Comparison of ENCODE assay signal across 7 mouse cellular contexts in the genomic region with DNA sequence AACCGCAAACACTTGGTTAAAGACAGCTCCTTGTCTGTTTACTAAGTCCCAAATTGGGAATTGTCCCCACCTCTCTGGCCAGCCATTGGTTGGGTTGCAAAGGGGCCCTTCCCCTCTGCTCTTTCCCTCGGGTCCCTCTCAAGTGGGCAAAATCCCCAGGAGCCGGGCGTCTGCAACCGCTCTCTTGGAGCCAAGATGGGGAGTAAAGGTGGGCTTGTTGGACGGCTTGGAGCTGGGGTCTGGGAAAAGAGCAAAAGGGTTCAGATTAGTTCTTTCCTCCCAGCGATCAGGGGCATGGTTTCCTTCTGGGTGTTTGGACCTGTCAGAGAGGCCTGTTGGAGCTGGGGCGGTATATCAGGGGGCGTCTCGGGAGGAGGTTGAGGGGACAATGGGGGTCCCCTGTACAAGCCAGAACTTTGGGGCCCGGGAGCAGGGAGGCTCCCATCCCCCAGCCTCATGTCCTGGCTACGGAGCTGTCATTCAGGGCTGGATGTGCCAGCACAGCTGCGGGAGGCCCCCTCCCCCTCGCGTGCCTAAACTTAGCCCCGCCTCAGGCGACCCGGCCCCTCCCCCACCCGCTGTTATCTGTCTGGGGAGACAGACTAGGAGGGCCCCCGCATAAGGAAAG. TPM values are rescaled to one million over a fixed set of nuclear protein-coding genes. Genes with fewer than 3 reads are reported as not detected.
DNase-seq lines count a peak whose midpoint lies in the region; ATAC-seq and TF ChIP-seq lines count a peak whose summit lies in the region.

No protein-coding gene starts in this region.

- H3K4me1 ChIP-seq in E14TG2a.4 (replicated peaks; ENCODE audit: low read depth, low read length), result peaks cover 48% of the 10 kb centered on the region
- peaks cover 14% of the 10 kb centered on the region for H3K4me1 ChIP-seq in intestine, embryonic 16.5 days (ENCODE audit: control insufficient read depth, insufficient read depth, low read length)

- peak overlapping the region; percentile 56 for H3K9ac ChIP-seq in intestine, embryonic 16.5 days (ENCODE audit: low read depth, low read length)

- H3K27ac ChIP-seq in intestine, embryonic 16.5 days (ENCODE audit: low read length), result peak overlapping the region; percentile 48; the same call in 1 of the 2 replicates

- no peaks in the 10 kb centered on the region for H3K9me3 ChIP-seq in E14TG2a.4 (ENCODE audit: low read length)
- no peaks in the 10 kb centered on the region for H3K9me3 ChIP-seq in intestine, embryonic 16.5 days (ENCODE audit: control insufficient read depth, low read length)

- 2% methylated on average over 20 of the region's 20 CpGs for WGBS in intestine, embryonic 16.5 days

- intact Hi-C loops in gastrocnemius, postnatal 14 days (cut with DNase I; ENCODE audit: low total_unique reads), result no loop called here

- H3K36me3 ChIP-seq in E14TG2a.4 (ENCODE audit: insufficient read depth, low read length), result no peaks in the 10 kb centered on the region; the same call in 1 of the 2 replicates
- H3K36me3 ChIP-seq in intestine, embryonic 16.5 days (ENCODE audit: control insufficient read depth, insufficient read depth, low read length), result no peaks in the 10 kb centered on the region

- H3K4me3 ChIP-seq in E14TG2a.4 (replicated peaks; ENCODE audit: low read length), result peak overlapping the region; percentile 80
- peak overlapping the region; percentile 52 for H3K4me3 ChIP-seq in intestine, embryonic 16.5 days (ENCODE audit: low read length)

- peak; percentile 37 for ATAC-seq in intestine, embryonic 16.5 days
- no peak for ATAC-seq in erythroid progenitor cell, adult 5-6 weeks (replicated peaks; ENCODE audit: low FRiP score, poor library complexity, severe bottlenecking)

- DNase-seq in R1 (ENCODE audit: low read depth, low spot score), result peak; percentile 68
- DNase-seq in gastrocnemius, postnatal 14 days, result peak; percentile 84
- peak; percentile 49 to 67 for DNase-seq in lung, postnatal 4 days
- no peak for DNase-seq in adipocyte (ENCODE audit: low spot score)

- peak overlapping the region; percentile 63 for H3K4me2 ChIP-seq in intestine, embryonic 16.5 days (ENCODE audit: low read depth, low read length)

- TF ChIP-seq CTCF in E14TG2a.4 (conservative IDR thresholded peaks at IDR 0.05; ENCODE audit: low read length), result no peak

- H3K27me3 ChIP-seq in E14TG2a.4 (ENCODE audit: insufficient read depth, low read length), result peaks cover 6% of the 10 kb centered on the region; the same call in 1 of the 2 replicates
- H3K27me3 ChIP-seq in intestine, embryonic 16.5 days (replicated peaks; ENCODE audit: control insufficient read depth, insufficient read depth, low read length), result no peaks in the 10 kb centered on the region

RNA-seq across cellular contexts. Expression of a gene that starts 8.7 kb away (rescaled TPM):
- total RNA-seq in gastrocnemius, postnatal 14 days (2021), result 100 to 1,000 TPM; 800 to 833 TPM
- polyA plus RNA-seq in intestine, embryonic 16.5 days (2015; fragmentation: Nextera tagmentation; extraction: Ambion mirVana), result 10.3 and 11.8 TPM in 2 replicates
- total RNA-seq in erythroid progenitor cell, adult 5-6 weeks (2015; ENCODE audit: low replicate concordance), result 4.0 TPM in 1 of 2 replicates, not detected in the other
- total RNA-seq in erythroid progenitor cell, adult 5-6 weeks (2017; ENCODE audit: low replicate concordance), result not detected in 2 replicates

RNA-seq across cellular contexts. Expression of a gene that starts 11.2 kb away (rescaled TPM):
- not detected for total RNA-seq in gastrocnemius, postnatal 14 days (2021)
- polyA plus RNA-seq in intestine, embryonic 16.5 days (2015; fragmentation: Nextera tagmentation; extraction: Ambion mirVana), result 0.29 and 0.32 TPM in 2 replicates
- not detected in 2 replicates for total RNA-seq in erythroid progenitor cell, adult 5-6 weeks (2015; ENCODE audit: low replicate concordance)
- not detected in 2 replicates for total RNA-seq in erythroid progenitor cell, adult 5-6 weeks (2017; ENCODE audit: low replicate concordance)

RNA-seq across cellular contexts. Expression of a gene that starts 18.8 kb away (rescaled TPM):
- under 1 TPM; 0.69 to 0.90 TPM for total RNA-seq in gastrocnemius, postnatal 14 days (2021)
- polyA plus RNA-seq in intestine, embryonic 16.5 days (2015; fragmentation: Nextera tagmentation; extraction: Ambion mirVana), result 0.10 and 0.21 TPM in 2 replicates
- total RNA-seq in erythroid progenitor cell, adult 5-6 weeks (2015; ENCODE audit: low replicate concordance), result 6.3 and 7.9 TPM in 2 replicates
- 1.3 and 3.3 TPM in 2 replicates for total RNA-seq in erythroid progenitor cell, adult 5-6 weeks (2017; ENCODE audit: low replicate concordance)

RNA-seq across cellular contexts. Expression of a gene that starts 19.5 kb away (rescaled TPM):
- 10 to 100 TPM; 31.0 to 35.1 TPM for total RNA-seq in gastrocnemius, postnatal 14 days (2021)
- polyA plus RNA-seq in intestine, embryonic 16.5 days (2015; fragmentation: Nextera tagmentation; extraction: Ambion mirVana), result 106 and 120 TPM in 2 replicates
- total RNA-seq in erythroid progenitor cell, adult 5-6 weeks (2015; ENCODE audit: low replicate concordance), result 34.0 and 58.7 TPM in 2 replicates
- total RNA-seq in erythroid progenitor cell, adult 5-6 weeks (2017; ENCODE audit: low replicate concordance), result 17.9 and 26.7 TPM in 2 replicates

RNA-seq across cellular contexts. Expression of a gene that starts 53.5 kb away (rescaled TPM):
- 10 to 100 TPM; 26.7 to 28.7 TPM for total RNA-seq in gastrocnemius, postnatal 14 days (2021)
- polyA plus RNA-seq in intestine, embryonic 16.5 days (2015; fragmentation: Nextera tagmentation; extraction: Ambion mirVana), result 45.8 and 51.3 TPM in 2 replicates
- total RNA-seq in erythroid progenitor cell, adult 5-6 weeks (2015; ENCODE audit: low replicate concordance), result 3.6 and 12.6 TPM in 2 replicates
- 1.2 and 1.8 TPM in 2 replicates for total RNA-seq in erythroid progenitor cell, adult 5-6 weeks (2017; ENCODE audit: low replicate concordance)

Comparison
In these comparisons a context has a peak if more than half of its experiments do, and no peak if none do; other contexts are left out.
1. RNA of a gene that starts 8.7 kb away (total RNA-seq): 800 to 833 TPM in gastrocnemius, postnatal 14 days; 4.0 TPM in erythroid progenitor cell, adult 5-6 weeks; every median in the first group is over 100 times any median in the second.